Mouse (Mus musculus): ENCODE data around the gene Lrrc74a.

- no peak for TF ChIP-seq CTCF (IDR thresholded peaks at IDR 0.05; ENCODE audit: low read depth, low read length)
- TF ChIP-seq POLR2A (IDR thresholded peaks at IDR 0.05; ENCODE audit: extremely low read depth, insufficient read depth, low read length) = no peak
These were observed 71.1 kb downstream of the Lrrc74a start for GRCm38 (mm10) chr12:86805315-86805714.
